Mouse (Mus musculus) intestine, embryonic 14.5 days (tissue): ENCODE results near the gene Cdc42bpg. TPM values are rescaled to one million over a fixed set of nuclear protein-coding genes. Genes with fewer than 3 reads are reported as not detected.
"Not testable (repeated sequence)": the region's sequence is repeated elsewhere in the genome, so short reads cannot be mapped to it uniquely, and the experiment has no call there.

ENCODE experiments used
- ATAC-seq: fragments of 200-750 bp; cut with Nextera tagmentation; replicated peaks from 2 replicates; pipeline ENCODE4 v1.8.0; 2017; ENCODE audit warnings: low read depth, moderate number of reproducible peaks, moderate TSS enrichment, moderate library complexity; ENCODE audit not compliant: low FRiP score, low TSS enrichment
- DNase-seq: peaks from one replicate; pipeline ENCODE4 v3.0.0-alpha.2; 2018; ENCODE audit warnings: low spot score
- H3K27ac ChIP-seq: fragments of 300-500 bp; sonication (generic); 2 replicates; pipeline ENCODE4 v1.5.1; 2014; ENCODE audit warnings: low read depth, mild to moderate bottlenecking, control low read depth
- H3K27me3 ChIP-seq: fragments of 300-500 bp; sonication (generic); replicated peaks from 2 replicates; pipeline ENCODE4 v1.6.1; 2014; ENCODE audit warnings: low read length, control low read depth; ENCODE audit not compliant: control insufficient read depth, insufficient read depth
- H3K36me3 ChIP-seq: fragments of 300-500 bp; sonication (generic); 2 replicates; pipeline ENCODE4 v1.6.1; 2014; ENCODE audit warnings: low read length, control low read depth; ENCODE audit not compliant: control insufficient read depth, insufficient read depth
- H3K4me1 ChIP-seq: fragments of 300-500 bp; sonication (generic); replicated peaks from 2 replicates; pipeline ENCODE4 v1.6.1; 2014; ENCODE audit warnings: low read length, control low read depth, mixed read lengths; ENCODE audit not compliant: control insufficient read depth, insufficient read depth
- H3K4me2 ChIP-seq: fragments of 300-500 bp; sonication (generic); 2 replicates; pipeline ENCODE4 v1.6.1; 2014; ENCODE audit warnings: low read length
- H3K4me3 ChIP-seq: fragments of 300-500 bp; sonication (generic); 2 replicates; pipeline ENCODE4 v1.5.1; 2014; ENCODE audit warnings: low read depth, low read length, control low read depth, mixed read lengths
- H3K9ac ChIP-seq: fragments of 300-500 bp; sonication (generic); 2 replicates; pipeline ENCODE4 v1.6.1; 2014; ENCODE audit warnings: mild to moderate bottlenecking, low read length
- H3K9me3 ChIP-seq: fragments of 300-500 bp; sonication (generic); 2 replicates; pipeline ENCODE4 v1.6.1; 2016; ENCODE audit warnings: low read length, control low read depth; ENCODE audit not compliant: control insufficient read depth
- WGBS: fragments of 180-500 bp; shearing (Covaris S2); extraction: QIAGEN DNeasy Blood & Tissue Kit; methylation state at CpG from one replicate; pipeline ENCODE4 v1.1.7; 2014; 5-methylcytosine and 5-hydroxymethylcytosine counted together
- polyA plus RNA-seq: library from polyadenylated mRNA; unstranded; fragments of >200 nt; fragmentation: Nextera tagmentation; extraction: Ambion mirVana; gene quantifications from 2 replicates; pipeline ENCODE4 v1.2.1, GENCODE M21; 2014

The Cdc42bpg gene
- polyA plus RNA-seq, 1 experiment from 2014 or later: 1.5 TPM

DNA sequence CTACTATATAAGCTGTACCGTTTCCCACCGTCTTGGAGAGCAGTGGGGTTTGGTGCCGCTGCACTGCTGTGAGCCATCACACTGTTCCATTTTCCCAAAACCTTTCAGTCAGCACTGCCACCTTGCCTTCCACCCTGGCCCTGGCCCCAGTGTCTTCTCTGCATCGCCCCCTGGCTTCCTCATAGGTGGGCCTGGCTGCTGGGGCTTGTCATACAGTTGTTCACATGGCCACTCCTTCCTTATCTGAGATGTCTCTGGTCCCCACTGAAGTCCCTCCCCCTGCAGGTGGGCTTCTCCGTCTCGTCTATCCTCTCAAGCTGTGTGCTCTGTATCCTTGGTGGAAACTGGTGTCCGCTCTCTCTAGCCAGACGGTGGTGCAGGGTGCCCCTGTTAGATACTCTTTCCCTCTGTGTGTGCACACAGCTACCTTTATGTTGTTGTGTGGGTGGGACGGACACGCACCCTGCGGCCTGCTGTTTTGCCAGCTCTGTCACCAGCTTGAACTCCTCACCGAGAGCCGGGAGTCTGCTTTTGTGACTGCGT, 16.5 kb upstream of the Cdc42bpg start:
- no peak overlapping the region for H3K27ac ChIP-seq

GRCm38 (mm10) chr19:6290720-6291116, 15.5 kb upstream of the Cdc42bpg start:
- WGBS: 89% methylated on average over 5 of the region's 6 CpGs

More for the DNA sequence above, 16.5 kb upstream of the Cdc42bpg start:
- Histone ChIP-seq H3K4me2 (no peak overlapping the region), H3K4me3 (no peak overlapping the region), H3K9ac (no peak overlapping the region), H3K27me3 (no peaks in the 10 kb centered on the region), H3K36me3 (peaks cover 50% of the 10 kb centered on the region), H3K9me3 (no peaks in the 10 kb centered on the region), H3K4me1 (no peaks in the 10 kb centered on the region)
- 91% methylated on average over 14 of the region's 14 CpGs for WGBS
- no peak for DNase-seq
- ATAC-seq: no peak

GRCm38 (mm10) chr19:6291117-6291781, 15.0 kb upstream of the Cdc42bpg start:
- Histone ChIP-seq H3K9me3 (no peaks in the 10 kb centered on the region), H3K27ac (peak overlapping the region; percentile 60), H3K36me3 (peaks cover 54% of the 10 kb centered on the region), H3K4me1 (no peaks in the 10 kb centered on the region), H3K4me3 (no peak overlapping the region), H3K4me2 (no peak overlapping the region), H3K9ac (no peak overlapping the region), H3K27me3 (no peaks in the 10 kb centered on the region)
- no peak for DNase-seq
- WGBS: 78% methylated on average over 10 of the region's 10 CpGs
- ATAC-seq: peak; percentile 60

More at GRCm38 (mm10) chr19:6290720-6291116, 15.5 kb upstream of the Cdc42bpg start:
- H3K9ac ChIP-seq, DNase-seq, H3K4me1 ChIP-seq, H3K4me3 ChIP-seq, H3K27me3 ChIP-seq, ATAC-seq, H3K4me2 ChIP-seq, H3K9me3 ChIP-seq: not testable (repeated sequence)
- H3K27ac ChIP-seq: peak overlapping the region; percentile 60; the same call in 1 of the 2 replicates
- H3K36me3 ChIP-seq: peaks cover 52% of the 10 kb centered on the region

DNA sequence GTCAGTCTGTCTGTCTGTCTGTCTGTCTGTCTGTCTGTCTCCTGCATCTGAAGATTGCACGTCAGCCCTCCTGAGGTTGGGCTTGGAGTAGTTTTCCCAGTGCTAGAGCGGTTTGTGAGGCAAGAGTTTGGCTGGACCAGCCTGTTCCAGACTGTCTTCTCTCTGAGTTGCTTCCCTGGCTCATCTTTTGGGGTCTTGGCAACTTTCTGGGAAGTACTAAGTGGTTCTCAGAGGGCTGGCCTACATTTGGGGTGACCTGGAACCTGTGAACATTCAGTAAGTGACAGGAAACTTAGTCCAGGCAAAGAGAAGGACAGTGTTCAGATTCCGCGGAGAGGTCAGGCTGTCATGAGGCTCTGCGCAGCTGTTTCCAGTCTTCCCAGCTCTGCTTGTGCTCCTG, 14.0 kb upstream of the Cdc42bpg start:
- H3K36me3 ChIP-seq: peaks cover 53% of the 10 kb centered on the region
- no peak overlapping the region for H3K27ac ChIP-seq
- no peak for DNase-seq
- no peaks in the 10 kb centered on the region for H3K4me1 ChIP-seq
- ATAC-seq: no peak
- H3K9ac ChIP-seq: no peak overlapping the region
- no peak overlapping the region for H3K4me3 ChIP-seq
- no peak overlapping the region for H3K4me2 ChIP-seq
- 92% methylated on average over 5 of the region's 5 CpGs for WGBS
- H3K9me3 ChIP-seq: no peaks in the 10 kb centered on the region
- H3K27me3 ChIP-seq: no peaks in the 10 kb centered on the region

- no peaks in the 10 kb centered on the region for H3K9me3 ChIP-seq
- no peaks in the 10 kb centered on the region for H3K4me1 ChIP-seq
- H3K27ac ChIP-seq: no peak overlapping the region
- peaks cover 69% of the 10 kb centered on the region for H3K36me3 ChIP-seq
- DNase-seq: no peak
- no peak overlapping the region for H3K4me3 ChIP-seq
- H3K9ac ChIP-seq: no peak overlapping the region
- no peak for ATAC-seq
- no peak overlapping the region for H3K4me2 ChIP-seq
- H3K27me3 ChIP-seq: no peaks in the 10 kb centered on the region
- 94% methylated on average over 17 of the region's 17 CpGs for WGBS
These were observed 12.0 kb upstream of the Cdc42bpg start for GRCm38 (mm10) chr19:6294301-6294700.

- WGBS: 85% methylated on average over 5 of the region's 5 CpGs
- no peak overlapping the region for H3K27ac ChIP-seq
- no peak for DNase-seq
These were observed 9.6 kb upstream of the Cdc42bpg start for GRCm38 (mm10) chr19:6296551-6297210.

GRCm38 (mm10) chr19:6297641-6298040, 8.6 kb upstream of the Cdc42bpg start:
- H3K4me2 ChIP-seq: no peak overlapping the region
- no peaks in the 10 kb centered on the region for H3K27me3 ChIP-seq
- H3K36me3 ChIP-seq: peaks cover 64% of the 10 kb centered on the region
- ATAC-seq: no peak
- H3K9me3 ChIP-seq: no peaks in the 10 kb centered on the region
- no peak overlapping the region for H3K27ac ChIP-seq
- no peaks in the 10 kb centered on the region for H3K4me1 ChIP-seq
- no peak overlapping the region for H3K9ac ChIP-seq
- no peak for DNase-seq
- WGBS: 84% methylated on average over 9 of the region's 9 CpGs
- no peak overlapping the region for H3K4me3 ChIP-seq

More at GRCm38 (mm10) chr19:6296551-6297210, 9.6 kb upstream of the Cdc42bpg start:
- H3K4me2 ChIP-seq: no peak overlapping the region
- H3K4me3 ChIP-seq: no peak overlapping the region
- ATAC-seq: no peak
- no peak overlapping the region for H3K9ac ChIP-seq
- H3K4me1 ChIP-seq: no peaks in the 10 kb centered on the region
- H3K36me3 ChIP-seq: peaks cover 69% of the 10 kb centered on the region
- no peaks in the 10 kb centered on the region for H3K9me3 ChIP-seq
- no peaks in the 10 kb centered on the region for H3K27me3 ChIP-seq

DNA sequence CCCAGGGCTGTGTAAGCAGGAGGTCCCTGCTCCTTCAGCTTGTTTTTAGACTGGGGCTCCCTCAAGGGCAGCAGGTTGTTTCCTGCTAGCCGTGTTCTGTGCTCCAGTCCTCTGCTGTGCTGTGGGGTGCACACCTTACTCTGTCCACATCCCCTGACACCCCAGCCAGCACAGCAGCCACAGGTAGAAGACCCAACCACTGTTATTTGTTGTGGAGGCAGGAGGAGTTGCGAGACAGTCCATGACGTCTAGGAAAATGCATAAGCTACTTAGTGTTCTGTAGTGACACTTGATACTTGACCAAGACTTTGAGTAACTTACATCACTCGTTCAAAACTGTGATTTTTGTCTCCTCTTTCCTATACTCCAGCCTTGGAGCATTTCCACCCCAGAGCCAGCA, 7.3 kb upstream of the Cdc42bpg start:
- Histone ChIP-seq H3K9me3 (no peaks in the 10 kb centered on the region), H3K4me3 (no peak overlapping the region), H3K4me2 (no peak overlapping the region), H3K4me1 (no peaks in the 10 kb centered on the region), H3K27ac (no peak overlapping the region), H3K36me3 (peaks cover 60% of the 10 kb centered on the region), H3K27me3 (no peaks in the 10 kb centered on the region), H3K9ac (no peak overlapping the region)
- no peak for ATAC-seq
- DNase-seq: no peak
- WGBS: 83% methylated on average over 4 of the region's 4 CpGs
